Mouse (Mus musculus) thymus, adult 2 months (tissue): ENCODE measurements around the gene Ggt1.

Source experiments
- CTCF ChIP-seq: fragments of 200-500 bp; IDR thresholded peaks from 2 replicates; pipeline ENCODE4 v1.5.1; 2012; ENCODE audit warnings: mild to moderate bottlenecking, control low read depth, low read length, moderate library complexity, borderline replicate concordance; ENCODE audit not compliant: control insufficient read depth, poor library complexity, insufficient read depth; ENCODE audit errors: extremely low read depth
- POLR2A ChIP-seq: fragments of 200-500 bp; IDR thresholded peaks from 2 replicates; pipeline ENCODE4 v1.6.1; 2012; ENCODE audit warnings: mild to moderate bottlenecking, low read length, control low read depth, moderate library complexity; ENCODE audit not compliant: control insufficient read depth, poor library complexity, insufficient read depth; ENCODE audit errors: extremely low read depth

- TF ChIP-seq CTCF (no peak), POLR2A (no peak)
These were observed 49.5 kb upstream of the Ggt1 start for GRCm38 (mm10) chr10:75511897-75512296.
